Mouse (Mus musculus): ENCODE data around the gene Cmc2.

The Cmc2 gene

GRCm38 (mm10) chr8:116842678-116843077 lies 78.6 kb downstream of the Cmc2 start:
- no peak for DNase-seq (ENCODE audit: low read depth, low spot score)

Data from R1 (cell line).